Mouse (Mus musculus) stomach, embryonic 16.5 days (tissue): ENCODE measurements around the gene Ndrg4. TPM values are rescaled to one million over a fixed set of nuclear protein-coding genes. Genes with fewer than 3 reads are reported as not detected.
A peak's percentile ranks its signal among the peaks of the same experiment; 100 is the strongest.

ENCODE experiments used
- ATAC-seq: fragments of 200-750 bp; cut with Nextera tagmentation; 2 replicates; pipeline ENCODE4 v1.8.0; 2017; ENCODE audit warnings: moderate number of reproducible peaks, moderate TSS enrichment; ENCODE audit not compliant: insufficient read depth, low FRiP score
- H3K27ac ChIP-seq: fragments of 300-500 bp; sonication (generic); 2 replicates; pipeline ENCODE4 v1.5.1; 2014; ENCODE audit warnings: low read length
- H3K27me3 ChIP-seq: fragments of 300-500 bp; sonication (generic); 2 replicates; pipeline ENCODE4 v1.6.1; 2014; ENCODE audit warnings: low read length, control low read depth, mixed read lengths; ENCODE audit not compliant: control insufficient read depth, insufficient read depth
- H3K36me3 ChIP-seq: fragments of 300-500 bp; sonication (generic); 2 replicates; pipeline ENCODE4 v1.6.1; 2014; ENCODE audit warnings: low read length; ENCODE audit not compliant: control insufficient read depth, insufficient read depth
- H3K4me1 ChIP-seq: fragments of 300-500 bp; sonication (generic); 2 replicates; pipeline ENCODE4 v1.6.1; 2014; ENCODE audit warnings: low read length, control low read depth, mixed read lengths; ENCODE audit not compliant: control insufficient read depth, insufficient read depth
- H3K4me2 ChIP-seq: fragments of 300-500 bp; sonication (generic); 2 replicates; pipeline ENCODE4 v1.6.1; 2014; ENCODE audit warnings: low read depth, low read length, mixed read lengths
- H3K4me3 ChIP-seq: fragments of 300-500 bp; sonication (generic); replicated peaks from 2 replicates; pipeline ENCODE4 v1.5.1; 2014; ENCODE audit warnings: mild to moderate bottlenecking, low read length
- H3K9ac ChIP-seq: fragments of 300-500 bp; sonication (generic); 2 replicates; pipeline ENCODE4 v1.6.1; 2014; ENCODE audit warnings: low read length
- H3K9me3 ChIP-seq: fragments of 300-500 bp; sonication (generic); replicated peaks from 2 replicates; pipeline ENCODE4 v1.6.1; 2016; ENCODE audit warnings: low read length, control low read depth; ENCODE audit not compliant: control insufficient read depth
- WGBS: fragments of 180-500 bp; shearing (Covaris S2); extraction: QIAGEN DNeasy Blood & Tissue Kit; methylation state at CpG from one replicate; pipeline ENCODE4 v1.1.7; 2014; 5-methylcytosine and 5-hydroxymethylcytosine counted together
- polyA plus RNA-seq: library from polyadenylated mRNA; unstranded; fragments of >200 nt; fragmentation: Nextera tagmentation; extraction: Ambion mirVana; gene quantifications from 2 replicates; pipeline ENCODE4 v1.2.1, GENCODE M21; 2015

The Ndrg4 gene
- polyA plus RNA-seq, 1 experiment from 2014 or later = 22.2 TPM

- ATAC-seq = 0 out of 2 replicates have a peak, but pooled peaks have one; percentile 11
Measured at GRCm38 (mm10) chr8:95713100-95714010, 36.6 kb downstream of the Ndrg4 start.

GRCm38 (mm10) chr8:95714367-95714766, 37.6 kb downstream of the Ndrg4 start:
- Histone ChIP-seq H3K4me2 (no peak overlapping the region), H3K27me3 (no peaks in the 10 kb centered on the region), H3K4me3 (no peak overlapping the region), H3K9ac (no peak overlapping the region), H3K9me3 (no peaks in the 10 kb centered on the region), H3K27ac (no peak overlapping the region), H3K36me3 (peaks cover 3% of the 10 kb centered on the region), H3K4me1 (peaks cover 10% of the 10 kb centered on the region)
- no peak for ATAC-seq
- WGBS = 91% methylated on average over 4 of the region's 4 CpGs

More at GRCm38 (mm10) chr8:95713100-95714010, 36.6 kb downstream of the Ndrg4 start:
- Histone ChIP-seq H3K36me3 (peaks cover 3% of the 10 kb centered on the region; the same call in 1 of the 2 replicates), H3K9ac (no peak overlapping the region), H3K27me3 (no peaks in the 10 kb centered on the region), H3K9me3 (no peaks in the 10 kb centered on the region), H3K4me3 (no peak overlapping the region), H3K4me1 (peaks cover 10% of the 10 kb centered on the region), H3K27ac (no peak overlapping the region), H3K4me2 (no peak overlapping the region)
- 74% methylated on average over 19 of the region's 19 CpGs for WGBS

GRCm38 (mm10) chr8:95714837-95715413, 38.1 kb downstream of the Ndrg4 start:
- ATAC-seq = no peak
- WGBS = 83% methylated on average over 6 of the region's 6 CpGs
- H3K36me3 ChIP-seq = peaks cover 3% of the 10 kb centered on the region

GRCm38 (mm10) chr8:95715676-95716531, 39.1 kb downstream of the Ndrg4 start, which contains the start of gene Setd6:
TSS of gene Setd6 (plus strand) at chr8:95715881.
- H3K4me2 ChIP-seq = peak within 1 kb of the TSS; percentile 69
- peak within 1 kb of the TSS; percentile 69 for H3K27ac ChIP-seq
- peak within 1 kb of the TSS; percentile 90 for H3K9ac ChIP-seq
- peaks cover 3% of the 10 kb centered on the region for H3K36me3 ChIP-seq
- under 1% methylated on average over 79 of the region's 79 CpGs for WGBS
- no peaks in the 10 kb centered on the region for H3K27me3 ChIP-seq
- H3K9me3 ChIP-seq = no peaks in the 10 kb centered on the region
- H3K4me1 ChIP-seq = peaks cover 10% of the 10 kb centered on the region
- H3K4me3 ChIP-seq = peak within 1 kb of the TSS; percentile 86
- ATAC-seq = peak; percentile 89

More at GRCm38 (mm10) chr8:95714837-95715413, 38.1 kb downstream of the Ndrg4 start:
- Histone ChIP-seq H3K27me3 (no peaks in the 10 kb centered on the region), H3K4me2 (peak overlapping the region; percentile 69), H3K9me3 (no peaks in the 10 kb centered on the region), H3K4me3 (peak overlapping the region; percentile 86; the same call in 1 of the 2 replicates), H3K27ac (no peak overlapping the region), H3K9ac (no peak overlapping the region), H3K4me1 (peaks cover 10% of the 10 kb centered on the region)

- Histone ChIP-seq H3K27me3 (no peaks in the 10 kb centered on the region), H3K9ac (peak overlapping the region; percentile 90), H3K9me3 (no peaks in the 10 kb centered on the region), H3K4me2 (peak overlapping the region; percentile 69), H3K27ac (peak overlapping the region; percentile 69; the same call in 1 of the 2 replicates), H3K4me3 (peak overlapping the region; percentile 86), H3K4me1 (peaks cover 10% of the 10 kb centered on the region; the same call in 1 of the 2 replicates), H3K36me3 (peaks cover 10% of the 10 kb centered on the region)
- no peak for ATAC-seq
- WGBS = 20% methylated on average over 21 of the region's 21 CpGs
Measured at GRCm38 (mm10) chr8:95716546-95717335, 40.0 kb downstream of the Ndrg4 start.

- Histone ChIP-seq H3K4me2 (no peak overlapping the region), H3K27ac (no peak overlapping the region), H3K9me3 (no peaks in the 10 kb centered on the region), H3K36me3 (peaks cover 43% of the 10 kb centered on the region), H3K4me3 (no peak overlapping the region), H3K27me3 (no peaks in the 10 kb centered on the region), H3K9ac (no peak overlapping the region), H3K4me1 (no peaks in the 10 kb centered on the region)
- WGBS = 69% methylated on average over 4 of the region's 4 CpGs
- ATAC-seq = no peak
Measured at GRCm38 (mm10) chr8:95727625-95728024, 50.8 kb downstream of the Ndrg4 start.

GRCm38 (mm10) chr8:95738596-95738995, 61.8 kb downstream of the Ndrg4 start:
- Histone ChIP-seq H3K36me3 (peaks cover 24% of the 10 kb centered on the region), H3K4me1 (no peaks in the 10 kb centered on the region), H3K27me3 (no peaks in the 10 kb centered on the region), H3K4me3 (no peak overlapping the region), H3K9me3 (no peaks in the 10 kb centered on the region), H3K4me2 (no peak overlapping the region), H3K27ac (no peak overlapping the region), H3K9ac (no peak overlapping the region)
- 76% methylated on average over 7 of the region's 7 CpGs for WGBS
- ATAC-seq = no peak

- no peak for ATAC-seq
- Histone ChIP-seq H3K36me3 (peaks cover 40% of the 10 kb centered on the region), H3K4me2 (no peak overlapping the region), H3K9me3 (no peaks in the 10 kb centered on the region), H3K9ac (no peak overlapping the region), H3K4me3 (no peak overlapping the region), H3K27me3 (no peaks in the 10 kb centered on the region), H3K27ac (no peak overlapping the region), H3K4me1 (no peaks in the 10 kb centered on the region)
- 87% methylated on average over 7 of the region's 7 CpGs for WGBS
Measured at GRCm38 (mm10) chr8:95741732-95742131, 65.0 kb downstream of the Ndrg4 start.
